Mouse (Mus musculus): ENCODE results near the gene Faap20.

Gene Faap20

GRCm38 (mm10) chr4:155221106-155221505 lies 28.5 kb upstream of the Faap20 start:
- no peak for DNase-seq (ENCODE audit: low spot score in 2 of 2)

- peak; percentile 64 to 68 for DNase-seq (ENCODE audit: low spot score in 2 of 2)
These were observed 27.7 kb upstream of the Faap20 start for GRCm38 (mm10) chr4:155221599-155222551.

- DNase-seq (ENCODE audit: low spot score in 2 of 2) = no peak
These were observed 27.1 kb upstream of the Faap20 start, which contains the start of gene Ski for GRCm38 (mm10) chr4:155222552-155222840. Gene Ski (minus strand): TSS chr4:155222592.

- peak; percentile 96 to 99 for DNase-seq (ENCODE audit: low spot score in 2 of 2)
These were observed 26.6 kb upstream of the Faap20 start for GRCm38 (mm10) chr4:155222841-155223593.

- DNase-seq (ENCODE audit: low spot score in 2 of 2) = no peak
These were observed 25.7 kb upstream of the Faap20 start for GRCm38 (mm10) chr4:155223594-155224528.

- no peak for DNase-seq (ENCODE audit: low spot score in 2 of 2)
These were observed 23.7 kb upstream of the Faap20 start for GRCm38 (mm10) chr4:155225918-155226317.

- DNase-seq (ENCODE audit: low spot score in 2 of 2) = no peak
These were observed 21.6 kb upstream of the Faap20 start for GRCm38 (mm10) chr4:155227986-155228385.

GRCm38 (mm10) chr4:155228461-155228860 lies 21.1 kb upstream of the Faap20 start:
- DNase-seq (ENCODE audit: low spot score in 2 of 2) = no peak

GRCm38 (mm10) chr4:155233878-155234277 lies 15.7 kb upstream of the Faap20 start:
- peak; percentile 87 for DNase-seq (ENCODE audit: low spot score in 2 of 2)

GRCm38 (mm10) chr4:155234371-155235310 lies 15.0 kb upstream of the Faap20 start:
- DNase-seq (ENCODE audit: low spot score in 2 of 2) = no peak

- DNase-seq (ENCODE audit: low spot score in 2 of 2) = peak; percentile 91 to 95
These were observed 14.1 kb upstream of the Faap20 start for GRCm38 (mm10) chr4:155235311-155236119.

- DNase-seq (ENCODE audit: low spot score in 2 of 2) = no peak
These were observed 12.7 kb upstream of the Faap20 start for GRCm38 (mm10) chr4:155236737-155237385.

- DNase-seq (ENCODE audit: low spot score in 2 of 2) = no peak
These were observed 11.3 kb upstream of the Faap20 start for GRCm38 (mm10) chr4:155238276-155238675.

GRCm38 (mm10) chr4:155239494-155239893 lies 10.1 kb upstream of the Faap20 start:
- no peak for DNase-seq (ENCODE audit: low spot score in 2 of 2)

GRCm38 (mm10) chr4:155241789-155242188 lies 7.8 kb upstream of the Faap20 start:
- no peak for DNase-seq (ENCODE audit: low spot score in 2 of 2)

- DNase-seq (ENCODE audit: low spot score in 2 of 2) = no peak
These were observed 7.3 kb upstream of the Faap20 start for GRCm38 (mm10) chr4:155242292-155242691.

- DNase-seq (ENCODE audit: low spot score in 2 of 2) = no peak
These were observed 6.4 kb upstream of the Faap20 start for GRCm38 (mm10) chr4:155243233-155243632.

- no peak for DNase-seq (ENCODE audit: low spot score in 2 of 2)
These were observed 3.7 kb upstream of the Faap20 start for GRCm38 (mm10) chr4:155245770-155246492.
